Mouse (Mus musculus): Measurements from ENCODE around the gene Tcfl5. TPM values are rescaled to one million over a fixed set of nuclear protein-coding genes. Genes with fewer than 3 reads are reported as not detected.
A peak's percentile ranks its signal among the peaks of the same experiment; 100 is the strongest.

Tcfl5 gene
- polyA plus RNA-seq, 1 experiment from 2014 or later = 0.10 TPM

DNA sequence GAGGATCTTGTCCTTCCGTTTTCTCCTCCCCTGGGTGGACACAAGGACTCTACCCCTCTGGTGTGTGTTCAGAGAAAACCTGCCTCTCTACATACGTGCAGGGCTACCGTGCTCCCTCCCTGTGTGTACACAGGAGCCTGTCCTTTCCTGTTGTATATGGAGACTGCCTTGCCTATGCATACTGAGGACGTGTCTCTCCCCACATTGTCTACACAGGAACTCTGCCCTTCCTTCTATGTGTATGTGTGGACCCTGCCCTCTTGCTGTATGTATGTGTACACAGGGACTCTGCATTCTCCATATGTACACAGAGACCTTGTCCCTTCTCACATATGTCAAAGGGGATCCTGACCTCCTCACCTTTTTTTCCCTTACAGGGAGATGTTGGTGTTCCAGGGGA, 32.2 kb downstream of the Tcfl5 start:
- H3K27me3 ChIP-seq (replicated peaks; ENCODE audit: control insufficient read depth, insufficient read depth, low read length) = no peaks in the 10 kb centered on the region

GRCm38 (mm10) chr2:180604781-180605180, 37.7 kb downstream of the Tcfl5 start:
- Histone ChIP-seq H3K36me3 (ENCODE audit: control insufficient read depth, insufficient read depth, low read length) (no peaks in the 10 kb centered on the region), H3K9ac (ENCODE audit: low read depth, low read length) (0 out of 2 replicates have a peak overlapping the region, but pooled peaks have one; percentile 10), H3K27me3 (replicated peaks; ENCODE audit: control insufficient read depth, insufficient read depth, low read length) (no peaks in the 10 kb centered on the region), H3K9me3 (ENCODE audit: control insufficient read depth, low read length) (no peaks in the 10 kb centered on the region), H3K4me3 (ENCODE audit: low read length) (no peak overlapping the region), H3K4me1 (ENCODE audit: control insufficient read depth, insufficient read depth, low read length) (0 out of 2 replicates have a peak, but pooled peaks cover 5% of the 10 kb centered on the region), H3K27ac (ENCODE audit: low read length) (no peak overlapping the region), H3K4me2 (ENCODE audit: low read depth, low read length) (no peak overlapping the region)
- 70% methylated on average over 6 of the region's 6 CpGs for WGBS
- no peak for ATAC-seq

More for the DNA sequence above, 32.2 kb downstream of the Tcfl5 start:
- Histone ChIP-seq H3K9me3 (ENCODE audit: control insufficient read depth, low read length) (no peaks in the 10 kb centered on the region), H3K9ac (ENCODE audit: low read depth, low read length) (no peak overlapping the region), H3K4me3 (ENCODE audit: low read length) (no peak overlapping the region), H3K36me3 (ENCODE audit: control insufficient read depth, insufficient read depth, low read length) (no peaks in the 10 kb centered on the region), H3K4me1 (ENCODE audit: control insufficient read depth, insufficient read depth, low read length) (no peaks in the 10 kb centered on the region), H3K27ac (ENCODE audit: low read length) (no peak overlapping the region), H3K4me2 (ENCODE audit: low read depth, low read length) (no peak overlapping the region)
- 63% methylated on average over 4 of the region's 4 CpGs for WGBS
- ATAC-seq = peak; percentile 66

DNA sequence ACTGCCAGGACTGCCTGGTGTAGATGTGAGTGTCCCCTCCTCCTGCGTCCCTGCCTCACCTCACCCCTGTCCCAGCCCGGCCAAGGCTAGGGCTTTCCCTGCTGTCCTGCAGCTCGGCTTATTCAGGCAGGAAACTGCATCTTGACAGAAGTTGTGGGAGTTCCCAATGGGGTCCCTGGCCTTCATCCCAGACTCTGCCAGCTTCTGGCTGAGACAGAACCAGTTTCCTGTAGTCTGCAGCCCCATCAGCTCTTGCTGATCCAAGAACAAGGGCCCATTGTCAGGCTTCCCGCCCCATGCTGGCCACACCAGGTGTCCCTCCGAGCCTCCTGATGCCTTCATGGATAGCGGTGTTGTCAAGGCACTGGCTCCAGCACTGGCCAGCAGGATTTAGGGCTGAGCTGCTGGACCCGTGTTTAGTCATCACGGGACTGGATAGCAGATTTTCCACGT, 41.9 kb downstream of the Tcfl5 start:
- Histone ChIP-seq H3K27ac (ENCODE audit: low read length) (no peak overlapping the region), H3K4me3 (ENCODE audit: low read length) (no peak overlapping the region), H3K4me2 (ENCODE audit: low read depth, low read length) (no peak overlapping the region), H3K9me3 (ENCODE audit: control insufficient read depth, low read length) (no peaks in the 10 kb centered on the region), H3K36me3 (ENCODE audit: control insufficient read depth, insufficient read depth, low read length) (no peaks in the 10 kb centered on the region), H3K27me3 (replicated peaks; ENCODE audit: control insufficient read depth, insufficient read depth, low read length) (peaks cover 16% of the 10 kb centered on the region), H3K9ac (ENCODE audit: low read depth, low read length) (no peak overlapping the region), H3K4me1 (ENCODE audit: control insufficient read depth, insufficient read depth, low read length) (peaks cover 7% of the 10 kb centered on the region; the same call in 1 of the 2 replicates)
- WGBS = 25% methylated on average over 9 of the region's 9 CpGs
- peak; percentile 33 for ATAC-seq

GRCm38 (mm10) chr2:180598157-180598705, 44.3 kb downstream of the Tcfl5 start:
- Histone ChIP-seq H3K27me3 (replicated peaks; ENCODE audit: control insufficient read depth, insufficient read depth, low read length) (peaks cover 16% of the 10 kb centered on the region), H3K36me3 (ENCODE audit: control insufficient read depth, insufficient read depth, low read length) (peaks cover 6% of the 10 kb centered on the region; the same call in 1 of the 2 replicates), H3K27ac (ENCODE audit: low read length) (no peak overlapping the region), H3K4me2 (ENCODE audit: low read depth, low read length) (peak overlapping the region; percentile 24; the same call in 1 of the 2 replicates), H3K4me1 (ENCODE audit: control insufficient read depth, insufficient read depth, low read length) (peaks cover 7% of the 10 kb centered on the region; the same call in 1 of the 2 replicates), H3K4me3 (ENCODE audit: low read length) (peak overlapping the region; percentile 12; the same call in 1 of the 2 replicates), H3K9me3 (ENCODE audit: control insufficient read depth, low read length) (no peaks in the 10 kb centered on the region), H3K9ac (ENCODE audit: low read depth, low read length) (no peak overlapping the region)
- 3% methylated on average over 41 of the region's 41 CpGs for WGBS
- 0 out of 2 replicates have a peak, but pooled peaks have one; percentile 21 for ATAC-seq

GRCm38 (mm10) chr2:180597490-180597889, 45.0 kb downstream of the Tcfl5 start, which contains the start of gene Col9a3:
TSS of gene Col9a3 (plus strand) at chr2:180597790.
- H3K27ac ChIP-seq (ENCODE audit: low read length) = no peak within 1 kb of the TSS
- H3K4me3 ChIP-seq (ENCODE audit: low read length) = peak within 1 kb of the TSS; percentile 12; the same call in 1 of the 2 replicates
- H3K9ac ChIP-seq (ENCODE audit: low read depth, low read length) = no peak within 1 kb of the TSS
- peaks cover 16% of the 10 kb centered on the region for H3K27me3 ChIP-seq (replicated peaks; ENCODE audit: control insufficient read depth, insufficient read depth, low read length)
- peaks cover 7% of the 10 kb centered on the region; the same call in 1 of the 2 replicates for H3K4me1 ChIP-seq (ENCODE audit: control insufficient read depth, insufficient read depth, low read length)
- peaks cover 6% of the 10 kb centered on the region; the same call in 1 of the 2 replicates for H3K36me3 ChIP-seq (ENCODE audit: control insufficient read depth, insufficient read depth, low read length)
- 48% methylated on average over 4 of the region's 4 CpGs for WGBS
- no peak for ATAC-seq
- H3K9me3 ChIP-seq (ENCODE audit: control insufficient read depth, low read length) = no peaks in the 10 kb centered on the region
- H3K4me2 ChIP-seq (ENCODE audit: low read depth, low read length) = peak within 1 kb of the TSS; percentile 24; the same call in 1 of the 2 replicates

DNA sequence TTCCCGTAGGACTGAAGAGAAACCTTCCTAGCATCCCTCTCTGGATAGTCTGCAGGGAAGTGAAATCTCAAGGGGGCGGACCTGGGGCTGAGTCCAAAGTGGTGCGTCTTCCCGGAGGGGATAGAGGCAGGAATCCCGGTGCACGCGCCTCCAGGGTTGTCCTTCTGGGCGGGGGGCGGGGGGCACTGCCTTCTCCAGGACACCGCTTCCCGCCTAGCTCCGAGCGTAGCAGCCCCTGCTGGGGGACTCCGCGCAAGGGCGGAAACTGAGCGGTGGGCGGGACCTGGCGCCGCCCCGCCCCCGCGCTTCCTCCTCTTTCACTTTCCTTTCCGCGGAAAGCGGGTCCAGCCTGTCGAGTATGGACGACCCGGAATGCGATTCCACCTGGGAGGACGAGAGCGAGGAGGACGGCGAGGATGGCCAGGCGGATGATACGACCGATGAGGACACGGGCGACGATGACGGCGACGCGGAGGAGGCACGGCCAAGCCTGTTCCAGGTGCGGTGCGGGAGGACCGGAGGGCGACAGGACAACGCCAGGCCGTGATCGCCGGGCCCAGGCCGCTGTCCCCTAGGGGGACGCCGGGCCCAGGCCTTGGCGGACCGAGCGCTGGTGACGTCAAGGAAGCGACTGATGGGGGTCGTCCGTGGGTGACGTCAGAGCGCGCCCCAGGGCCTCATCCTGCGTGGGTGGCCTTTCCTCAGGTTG, 53.2 kb downstream of the Tcfl5 start, which contains the start of gene Ogfr:
Ogfr (plus strand) TSS at position 123 of the 709 bp plus-strand sequence.
- under 1% methylated on average over 67 of the region's 67 CpGs for WGBS
- Histone ChIP-seq H3K36me3 (ENCODE audit: control insufficient read depth, insufficient read depth, low read length) (peaks cover 15% of the 10 kb centered on the region), H3K4me1 (ENCODE audit: control insufficient read depth, insufficient read depth, low read length) (peaks cover 8% of the 10 kb centered on the region; the same call in 1 of the 2 replicates), H3K4me2 (ENCODE audit: low read depth, low read length) (peak within 1 kb of the TSS; percentile 81), H3K27ac (ENCODE audit: low read length) (peak within 1 kb of the TSS; percentile 93), H3K9ac (ENCODE audit: low read depth, low read length) (peak within 1 kb of the TSS; percentile 93), H3K27me3 (replicated peaks; ENCODE audit: control insufficient read depth, insufficient read depth, low read length) (no peaks in the 10 kb centered on the region), H3K4me3 (ENCODE audit: low read length) (peak within 1 kb of the TSS; percentile 93), H3K9me3 (ENCODE audit: control insufficient read depth, low read length) (no peaks in the 10 kb centered on the region)
- peak; percentile 94 for ATAC-seq

- no peaks in the 10 kb centered on the region for H3K27me3 ChIP-seq (replicated peaks; ENCODE audit: control insufficient read depth, insufficient read depth, low read length)
- peaks cover 11% of the 10 kb centered on the region; the same call in 1 of the 2 replicates for H3K36me3 ChIP-seq (ENCODE audit: control insufficient read depth, insufficient read depth, low read length)
- H3K27ac ChIP-seq (ENCODE audit: low read length) = peak overlapping the region; percentile 93; the same call in 1 of the 2 replicates
- peak overlapping the region; percentile 93 for H3K9ac ChIP-seq (ENCODE audit: low read depth, low read length)
- ATAC-seq = peak; percentile 7; the same call in 1 of the 2 replicates
- 45% methylated on average over 6 of the region's 6 CpGs for WGBS
- peaks cover 10% of the 10 kb centered on the region for H3K4me1 ChIP-seq (ENCODE audit: control insufficient read depth, insufficient read depth, low read length)
- H3K4me2 ChIP-seq (ENCODE audit: low read depth, low read length) = peak overlapping the region; percentile 49
- peak overlapping the region; percentile 93 for H3K4me3 ChIP-seq (ENCODE audit: low read length)
- H3K9me3 ChIP-seq (ENCODE audit: control insufficient read depth, low read length) = no peaks in the 10 kb centered on the region
Measured at GRCm38 (mm10) chr2:180588736-180589122, 53.8 kb downstream of the Tcfl5 start.

DNA sequence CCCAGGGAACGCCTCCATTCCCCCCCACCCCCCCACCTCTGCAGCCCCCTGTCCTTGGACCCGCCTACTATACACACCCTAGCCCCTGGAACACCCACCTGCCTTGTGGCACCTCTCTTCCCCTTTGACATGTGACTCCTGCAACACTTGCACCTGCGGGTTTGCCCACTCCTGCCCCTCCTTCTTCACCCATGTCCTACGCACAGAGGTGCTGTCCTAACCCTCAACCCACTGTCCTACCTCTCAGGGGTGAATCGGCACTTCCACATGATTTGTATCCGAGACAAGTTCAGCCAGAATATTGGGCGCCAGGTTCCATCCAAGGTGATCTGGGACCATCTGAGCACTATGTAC, 59.4 kb downstream of the Tcfl5 start:
- peak overlapping the region; percentile 86 for H3K4me2 ChIP-seq (ENCODE audit: low read depth, low read length)
- peak overlapping the region; percentile 98 for H3K9ac ChIP-seq (ENCODE audit: low read depth, low read length)
- H3K9me3 ChIP-seq (ENCODE audit: control insufficient read depth, low read length) = no peaks in the 10 kb centered on the region
- H3K27me3 ChIP-seq (replicated peaks; ENCODE audit: control insufficient read depth, insufficient read depth, low read length) = peaks cover 6% of the 10 kb centered on the region; the same call in 1 of the 2 replicates
- 29% methylated on average over 6 of the region's 7 CpGs for WGBS
- H3K36me3 ChIP-seq (ENCODE audit: control insufficient read depth, insufficient read depth, low read length) = 0 out of 2 replicates have a peak, but pooled peaks cover 11% of the 10 kb centered on the region
- H3K4me1 ChIP-seq (ENCODE audit: control insufficient read depth, insufficient read depth, low read length) = peaks cover 9% of the 10 kb centered on the region
- H3K27ac ChIP-seq (ENCODE audit: low read length) = no peak overlapping the region
- H3K4me3 ChIP-seq (ENCODE audit: low read length) = peak overlapping the region; percentile 94
- ATAC-seq = peak; percentile 11; the same call in 1 of the 2 replicates

Measured in intestine, embryonic 16.5 days (tissue).